Mouse (Mus musculus): ENCODE measurements at regions not wholly inside any gene's neighbourhood (a gene's known extent, or its start where the extent isn't known, plus 50 kb on each side); places are given as distances from the start of the nearest gene placed in this dataset.

- Histone ChIP-seq H3K27me3 (ENCODE audit: control insufficient read depth, insufficient read depth, low read length) (no peaks in the 10 kb centered on the region), H3K27ac (ENCODE audit: control insufficient read depth, insufficient read depth, low read length) (no peak overlapping the region), H3K4me1 (replicated peaks; ENCODE audit: control insufficient read depth, insufficient read depth, low read length) (no peaks in the 10 kb centered on the region), H3K36me3 (ENCODE audit: control insufficient read depth, insufficient read depth, low read length) (no peaks in the 10 kb centered on the region), H3K4me3 (ENCODE audit: control insufficient read depth, insufficient read depth, low read length) (no peak overlapping the region)
- no peak for DNase-seq
- TF ChIP-seq POLR2A (IDR thresholded peaks at IDR 0.05; ENCODE audit: control insufficient read depth, extremely low read depth, insufficient read depth, low read length, poor library complexity) (no peak), CTCF (IDR thresholded peaks at IDR 0.05; ENCODE audit: borderline replicate concordance, control insufficient read depth, extremely low read depth, insufficient read depth, low read length, poor library complexity) (no peak)
Observed at GRCm38 (mm10) chr15:41960597-41960996, 1826.4 kb downstream of the 9330182O14Rik start.

- TF ChIP-seq POLR2A (IDR thresholded peaks at IDR 0.05; ENCODE audit: control insufficient read depth, extremely low read depth, insufficient read depth, low read length, poor library complexity) (no peak), CTCF (IDR thresholded peaks at IDR 0.05; ENCODE audit: borderline replicate concordance, control insufficient read depth, extremely low read depth, insufficient read depth, low read length, poor library complexity) (no peak)
- DNase-seq: no peak
- no peaks in the 10 kb centered on the region for H3K4me1 ChIP-seq (replicated peaks; ENCODE audit: control insufficient read depth, insufficient read depth, low read length)
- no peaks in the 10 kb centered on the region for H3K36me3 ChIP-seq (ENCODE audit: control insufficient read depth, insufficient read depth, low read length)
- no peaks in the 10 kb centered on the region for H3K27me3 ChIP-seq (ENCODE audit: control insufficient read depth, insufficient read depth, low read length)
- WGBS: 39% methylated on average over 6 of the region's 6 CpGs
- H3K4me3 ChIP-seq (ENCODE audit: control insufficient read depth, insufficient read depth, low read length): no peak overlapping the region
- no peak overlapping the region for H3K27ac ChIP-seq (ENCODE audit: control insufficient read depth, insufficient read depth, low read length)
Observed at GRCm38 (mm10) chr15:41970877-41971276, 1836.7 kb downstream of the 9330182O14Rik start.

- no peak overlapping the region for H3K27ac ChIP-seq (ENCODE audit: control insufficient read depth, insufficient read depth, low read length)
- TF ChIP-seq POLR2A (IDR thresholded peaks at IDR 0.05; ENCODE audit: control insufficient read depth, extremely low read depth, insufficient read depth, low read length, poor library complexity) (no peak), CTCF (IDR thresholded peaks at IDR 0.05; ENCODE audit: borderline replicate concordance, control insufficient read depth, extremely low read depth, insufficient read depth, low read length, poor library complexity) (peak; percentile 77; the same call in 1 of the 2 replicates)
- no peaks in the 10 kb centered on the region for H3K27me3 ChIP-seq (ENCODE audit: control insufficient read depth, insufficient read depth, low read length)
- no peaks in the 10 kb centered on the region for H3K4me1 ChIP-seq (replicated peaks; ENCODE audit: control insufficient read depth, insufficient read depth, low read length)
- 9% methylated on average over 8 of the region's 8 CpGs for WGBS
- DNase-seq: peak; percentile 86
- no peaks in the 10 kb centered on the region for H3K36me3 ChIP-seq (ENCODE audit: control insufficient read depth, insufficient read depth, low read length)
- H3K4me3 ChIP-seq (ENCODE audit: control insufficient read depth, insufficient read depth, low read length): no peak overlapping the region
Observed at GRCm38 (mm10) chr15:41973263-41973662, 1839.1 kb downstream of the 9330182O14Rik start.

GRCm38 (mm10) chr15:41977196-41977595 is 1843.0 kb downstream of the 9330182O14Rik start:
- H3K4me3 ChIP-seq (ENCODE audit: control insufficient read depth, insufficient read depth, low read length): no peak overlapping the region
- no peaks in the 10 kb centered on the region for H3K4me1 ChIP-seq (replicated peaks; ENCODE audit: control insufficient read depth, insufficient read depth, low read length)
- H3K36me3 ChIP-seq (ENCODE audit: control insufficient read depth, insufficient read depth, low read length): no peaks in the 10 kb centered on the region
- DNase-seq: no peak
- no peak overlapping the region for H3K27ac ChIP-seq (ENCODE audit: control insufficient read depth, insufficient read depth, low read length)
- no peak for TF ChIP-seq CTCF (IDR thresholded peaks at IDR 0.05; ENCODE audit: borderline replicate concordance, control insufficient read depth, extremely low read depth, insufficient read depth, low read length, poor library complexity)
- WGBS: 98% methylated on average over 2 of the region's 2 CpGs
- H3K27me3 ChIP-seq (ENCODE audit: control insufficient read depth, insufficient read depth, low read length): no peaks in the 10 kb centered on the region

- no peak overlapping the region for H3K27ac ChIP-seq (ENCODE audit: control insufficient read depth, insufficient read depth, low read length)
- H3K4me1 ChIP-seq (replicated peaks; ENCODE audit: control insufficient read depth, insufficient read depth, low read length): no peaks in the 10 kb centered on the region
- no peak for DNase-seq
- H3K36me3 ChIP-seq (ENCODE audit: control insufficient read depth, insufficient read depth, low read length): no peaks in the 10 kb centered on the region
- 98% methylated on average over 12 of the region's 12 CpGs for WGBS
- TF ChIP-seq POLR2A (IDR thresholded peaks at IDR 0.05; ENCODE audit: control insufficient read depth, extremely low read depth, insufficient read depth, low read length, poor library complexity) (no peak), CTCF (IDR thresholded peaks at IDR 0.05; ENCODE audit: borderline replicate concordance, control insufficient read depth, extremely low read depth, insufficient read depth, low read length, poor library complexity) (no peak)
- H3K4me3 ChIP-seq (ENCODE audit: control insufficient read depth, insufficient read depth, low read length): no peak overlapping the region
- H3K27me3 ChIP-seq (ENCODE audit: control insufficient read depth, insufficient read depth, low read length): no peaks in the 10 kb centered on the region
Observed at GRCm38 (mm10) chr15:41977649-41978231, 1843.6 kb downstream of the 9330182O14Rik start.

GRCm38 (mm10) chr15:41983261-41983660 is 1849.1 kb downstream of the 9330182O14Rik start:
- no peak overlapping the region for H3K4me3 ChIP-seq (ENCODE audit: control insufficient read depth, insufficient read depth, low read length)
- no peaks in the 10 kb centered on the region for H3K36me3 ChIP-seq (ENCODE audit: control insufficient read depth, insufficient read depth, low read length)
- TF ChIP-seq POLR2A (IDR thresholded peaks at IDR 0.05; ENCODE audit: control insufficient read depth, extremely low read depth, insufficient read depth, low read length, poor library complexity): no peak
- no peak for TF ChIP-seq CTCF (IDR thresholded peaks at IDR 0.05; ENCODE audit: borderline replicate concordance, control insufficient read depth, extremely low read depth, insufficient read depth, low read length, poor library complexity)
- H3K27me3 ChIP-seq (ENCODE audit: control insufficient read depth, insufficient read depth, low read length): no peaks in the 10 kb centered on the region
- WGBS: 97% methylated on average over 6 of the region's 6 CpGs
- no peak overlapping the region for H3K27ac ChIP-seq (ENCODE audit: control insufficient read depth, insufficient read depth, low read length)
- H3K4me1 ChIP-seq (replicated peaks; ENCODE audit: control insufficient read depth, insufficient read depth, low read length): no peaks in the 10 kb centered on the region
- no peak for DNase-seq

GRCm38 (mm10) chr15:41984267-41984666 is 1850.1 kb downstream of the 9330182O14Rik start:
- no peak for DNase-seq
- Histone ChIP-seq H3K4me3 (ENCODE audit: control insufficient read depth, insufficient read depth, low read length) (no peak overlapping the region), H3K27me3 (ENCODE audit: control insufficient read depth, insufficient read depth, low read length) (no peaks in the 10 kb centered on the region), H3K27ac (ENCODE audit: control insufficient read depth, insufficient read depth, low read length) (no peak overlapping the region), H3K36me3 (ENCODE audit: control insufficient read depth, insufficient read depth, low read length) (no peaks in the 10 kb centered on the region), H3K4me1 (replicated peaks; ENCODE audit: control insufficient read depth, insufficient read depth, low read length) (peaks cover 2% of the 10 kb centered on the region)
- TF ChIP-seq POLR2A (IDR thresholded peaks at IDR 0.05; ENCODE audit: control insufficient read depth, extremely low read depth, insufficient read depth, low read length, poor library complexity): no peak
- TF ChIP-seq CTCF (IDR thresholded peaks at IDR 0.05; ENCODE audit: borderline replicate concordance, control insufficient read depth, extremely low read depth, insufficient read depth, low read length, poor library complexity): no peak
- WGBS: 92% methylated on average over 4 of the region's 4 CpGs

Data from thymus, adult 2 months (tissue).